Mouse (Mus musculus) limb, embryonic 13.5 days (tissue): ENCODE data around the gene Btd. TPM values are rescaled to one million over a fixed set of nuclear protein-coding genes. Genes with fewer than 3 reads are reported as not detected.

Experiments used
- ATAC-seq: fragments of 200-750 bp; cut with Nextera tagmentation; 2 replicates; pipeline ENCODE4 v1.8.0; 2017; ENCODE audit warnings: low read depth, moderate number of reproducible peaks, moderate TSS enrichment; ENCODE audit not compliant: low FRiP score
- H3K27ac ChIP-seq: fragments of 300-500 bp; sonication (generic); 2 replicates; pipeline ENCODE4 v1.5.1; 2015; ENCODE audit warnings: inconsistent platforms, mild to moderate bottlenecking, moderate library complexity
- H3K27me3 ChIP-seq: fragments of 300-500 bp; sonication (generic); 2 replicates; pipeline ENCODE4 v1.6.1; 2015; ENCODE audit warnings: mild to moderate bottlenecking, inconsistent platforms
- H3K36me3 ChIP-seq: fragments of 300-500 bp; sonication (generic); 2 replicates; pipeline ENCODE4 v1.6.1; 2015; ENCODE audit warnings: inconsistent platforms, mild to moderate bottlenecking, moderate library complexity
- H3K4me1 ChIP-seq: fragments of 300-500 bp; sonication (generic); 2 replicates; pipeline ENCODE4 v1.6.1; 2015; ENCODE audit warnings: inconsistent platforms
- H3K4me2 ChIP-seq: fragments of 300-500 bp; sonication (generic); replicated peaks from 2 replicates; pipeline ENCODE4 v1.6.1; 2015; ENCODE audit warnings: inconsistent platforms, mild to moderate bottlenecking, moderate library complexity
- H3K4me3 ChIP-seq: fragments of 300-500 bp; sonication (generic); 2 replicates; pipeline ENCODE4 v1.5.1; 2015; ENCODE audit warnings: moderate library complexity, mild to moderate bottlenecking, inconsistent platforms
- H3K9ac ChIP-seq: fragments of 300-500 bp; sonication (generic); 2 replicates; pipeline ENCODE4 v1.6.1; 2015; ENCODE audit warnings: mild to moderate bottlenecking, inconsistent platforms
- H3K9me3 ChIP-seq: fragments of 300-500 bp; sonication (generic); 2 replicates; pipeline ENCODE4 v1.6.1; 2016; ENCODE audit warnings: inconsistent platforms
- WGBS: fragments of 180-500 bp; shearing (Covaris S2); methylation state at CpG from one replicate; pipeline ENCODE4 v1.1.7; 2015; 5-methylcytosine and 5-hydroxymethylcytosine counted together
- polyA plus RNA-seq: library from polyadenylated mRNA; unstranded; fragments of >200 nt; fragmentation: Nextera tagmentation; extraction: Ambion mirVana; gene quantifications from 2 replicates; pipeline ENCODE4 v1.2.1, GENCODE M21; 2015

Btd gene
- polyA plus RNA-seq, 1 experiment from 2014 or later, result 33.1 TPM

DNA sequence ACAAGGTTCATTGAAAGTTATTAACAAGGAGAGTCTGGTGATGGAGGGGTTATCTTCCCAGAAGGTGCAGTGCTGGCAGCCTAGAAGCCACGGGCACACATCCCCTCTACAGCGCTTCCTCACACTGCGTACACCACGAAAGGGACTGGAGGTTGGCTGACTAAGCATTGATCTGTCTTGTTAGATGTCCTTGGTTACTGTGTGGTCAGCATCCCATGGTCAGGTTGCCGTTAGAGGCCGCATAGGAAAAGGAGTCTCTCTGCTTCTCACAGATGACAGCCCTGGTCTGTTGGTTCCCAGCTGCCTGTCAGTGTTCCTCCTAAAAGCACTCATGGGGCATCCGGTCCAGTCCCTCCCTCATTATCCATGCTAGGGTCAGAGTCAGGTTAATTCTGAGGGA, 10.4 kb downstream of the Btd start:
- no peak for ATAC-seq
- WGBS, result 90% methylated on average over 7 of the region's 7 CpGs
- Histone ChIP-seq H3K27ac (no peak overlapping the region), H3K4me1 (no peaks in the 10 kb centered on the region), H3K9ac (no peak overlapping the region), H3K9me3 (peaks cover 4% of the 10 kb centered on the region; the same call in 1 of the 2 replicates), H3K27me3 (no peaks in the 10 kb centered on the region), H3K4me2 (no peak overlapping the region), H3K36me3 (0 out of 2 replicates have a peak, but pooled peaks cover 3% of the 10 kb centered on the region), H3K4me3 (no peak overlapping the region)

DNA sequence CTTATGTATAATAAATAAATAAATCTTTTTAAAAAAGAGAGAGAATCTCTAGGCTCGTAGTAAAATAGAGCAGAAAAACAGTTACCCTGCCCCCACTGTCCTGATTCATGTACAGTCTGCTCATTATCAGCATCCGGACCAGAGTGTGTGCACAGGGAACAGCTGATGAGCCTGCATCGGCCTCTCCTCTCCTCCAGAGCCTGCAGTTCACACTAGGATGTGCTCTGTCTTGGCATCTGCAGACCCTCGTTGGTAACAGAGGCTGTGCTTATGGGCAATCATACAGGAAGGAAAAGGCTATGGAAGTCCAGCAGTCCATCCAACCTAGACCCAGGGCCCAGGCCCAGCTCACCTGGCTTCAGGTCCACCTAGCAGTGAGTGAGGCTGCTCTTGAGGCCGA, 11.3 kb downstream of the Btd start:
- H3K4me3 ChIP-seq, result no peak overlapping the region
- ATAC-seq, result no peak
- peaks cover 4% of the 10 kb centered on the region; the same call in 1 of the 2 replicates for H3K9me3 ChIP-seq
- no peak overlapping the region for H3K9ac ChIP-seq
- WGBS, result 69% methylated on average over 5 of the region's 5 CpGs
- no peak overlapping the region for H3K4me2 ChIP-seq
- 0 out of 2 replicates have a peak, but pooled peaks cover 3% of the 10 kb centered on the region for H3K36me3 ChIP-seq
- H3K4me1 ChIP-seq, result peaks cover 3% of the 10 kb centered on the region
- H3K27ac ChIP-seq, result no peak overlapping the region
- H3K27me3 ChIP-seq, result no peaks in the 10 kb centered on the region

GRCm38 (mm10) chr14:31652624-31653023, 11.8 kb downstream of the Btd start:
- Histone ChIP-seq H3K36me3 (0 out of 2 replicates have a peak, but pooled peaks cover 3% of the 10 kb centered on the region), H3K27me3 (no peaks in the 10 kb centered on the region), H3K4me1 (peaks cover 8% of the 10 kb centered on the region), H3K9me3 (peaks cover 4% of the 10 kb centered on the region; the same call in 1 of the 2 replicates), H3K4me3 (no peak overlapping the region), H3K9ac (no peak overlapping the region), H3K27ac (no peak overlapping the region), H3K4me2 (no peak overlapping the region)
- WGBS, result 91% methylated on average over 1 of the region's 1 CpGs
- no peak for ATAC-seq

DNA sequence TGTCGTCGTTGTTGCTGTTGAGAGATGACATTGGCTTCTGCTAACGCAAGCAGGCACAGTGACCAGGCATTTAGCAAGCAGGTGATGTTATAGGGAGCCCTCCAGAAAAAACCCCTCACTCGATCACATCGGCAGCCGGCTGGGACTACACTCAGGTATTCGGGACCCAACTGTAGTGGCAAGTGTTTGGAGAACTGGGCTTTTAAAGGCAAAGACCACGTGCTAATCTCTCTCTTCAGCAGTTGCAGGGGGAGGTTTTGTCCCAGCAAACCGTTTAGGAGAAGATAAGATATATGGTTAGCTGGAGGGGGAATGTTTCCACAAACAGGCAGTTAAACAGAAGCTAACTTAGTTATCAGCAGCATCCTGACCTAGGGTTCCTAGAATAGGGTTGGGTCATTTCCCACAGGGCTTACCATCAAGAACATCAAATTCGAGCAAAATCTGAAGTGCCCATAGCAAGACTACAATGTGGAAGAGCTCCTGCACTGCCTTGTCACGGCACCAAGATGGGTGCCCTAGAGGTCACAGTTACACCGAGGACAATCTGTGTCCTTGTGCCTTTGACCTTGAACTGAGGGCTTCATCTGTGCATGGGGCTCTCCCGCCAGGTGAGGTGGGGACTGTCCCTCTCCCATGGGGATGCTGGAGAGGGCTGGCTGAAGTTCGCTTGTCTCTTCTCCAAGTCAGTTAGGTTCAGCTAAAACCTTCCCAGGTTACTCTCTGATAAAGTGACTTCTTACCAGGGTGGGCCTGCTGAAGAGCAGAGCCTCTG, 12.5 kb downstream of the Btd start:
- Histone ChIP-seq H3K36me3 (0 out of 2 replicates have a peak, but pooled peaks cover 3% of the 10 kb centered on the region), H3K4me2 (no peak overlapping the region), H3K4me3 (no peak overlapping the region), H3K4me1 (peaks cover 14% of the 10 kb centered on the region), H3K27me3 (no peaks in the 10 kb centered on the region), H3K27ac (no peak overlapping the region), H3K9me3 (peaks cover 4% of the 10 kb centered on the region; the same call in 1 of the 2 replicates), H3K9ac (no peak overlapping the region)
- ATAC-seq, result no peak
- WGBS, result 79% methylated on average over 14 of the region's 14 CpGs

- 0 out of 2 replicates have a peak, but pooled peaks cover 3% of the 10 kb centered on the region for H3K36me3 ChIP-seq
- no peak overlapping the region for H3K4me3 ChIP-seq
- 83% methylated on average over 5 of the region's 5 CpGs for WGBS
Measured at GRCm38 (mm10) chr14:31654816-31655215, 14.0 kb downstream of the Btd start.

GRCm38 (mm10) chr14:31655406-31655805, 14.6 kb downstream of the Btd start:
- H3K9me3 ChIP-seq, result peaks cover 2% of the 10 kb centered on the region; the same call in 1 of the 2 replicates
- 0 out of 2 replicates have a peak, but pooled peaks cover 1% of the 10 kb centered on the region for H3K36me3 ChIP-seq
- peaks cover 36% of the 10 kb centered on the region for H3K4me1 ChIP-seq
- WGBS, result 85% methylated on average over 14 of the region's 14 CpGs
- H3K27ac ChIP-seq, result no peak overlapping the region
- H3K4me3 ChIP-seq, result no peak overlapping the region
- no peak overlapping the region for H3K4me2 ChIP-seq
- H3K9ac ChIP-seq, result no peak overlapping the region
- H3K27me3 ChIP-seq, result no peaks in the 10 kb centered on the region
- ATAC-seq, result no peak

More at GRCm38 (mm10) chr14:31654816-31655215, 14.0 kb downstream of the Btd start:
- Histone ChIP-seq H3K27ac (no peak overlapping the region), H3K4me2 (no peak overlapping the region), H3K4me1 (peaks cover 30% of the 10 kb centered on the region), H3K27me3 (no peaks in the 10 kb centered on the region), H3K9me3 (peaks cover 4% of the 10 kb centered on the region; the same call in 1 of the 2 replicates), H3K9ac (peak overlapping the region; percentile 35; the same call in 1 of the 2 replicates)
- no peak for ATAC-seq

DNA sequence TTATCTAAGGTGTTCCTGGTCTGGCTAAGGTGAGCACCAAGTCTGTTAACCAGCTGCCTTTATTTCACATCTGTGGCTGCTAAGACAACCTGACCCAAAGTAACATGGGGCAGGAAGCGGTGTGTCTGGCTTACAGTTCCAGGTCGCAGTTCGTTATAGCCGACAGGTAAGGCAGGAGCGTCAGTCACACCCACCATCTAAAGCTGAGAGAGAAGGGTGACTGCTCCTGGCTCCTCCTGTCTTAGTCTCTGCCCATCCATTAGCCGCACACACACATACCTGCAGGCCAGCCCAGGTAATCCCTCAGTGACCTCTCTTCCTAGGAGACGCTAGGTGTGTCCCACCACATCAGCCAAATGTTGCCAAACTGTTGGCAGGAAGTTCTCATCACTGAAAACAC, 15.6 kb downstream of the Btd start:
- Histone ChIP-seq H3K4me1 (peaks cover 45% of the 10 kb centered on the region), H3K4me2 (no peak overlapping the region), H3K36me3 (no peaks in the 10 kb centered on the region), H3K27me3 (no peaks in the 10 kb centered on the region), H3K4me3 (no peak overlapping the region), H3K9ac (no peak overlapping the region), H3K9me3 (no peaks in the 10 kb centered on the region), H3K27ac (no peak overlapping the region)
- WGBS, result 71% methylated on average over 7 of the region's 7 CpGs
- ATAC-seq, result no peak

- H3K27me3 ChIP-seq, result no peaks in the 10 kb centered on the region
- H3K9me3 ChIP-seq, result no peaks in the 10 kb centered on the region
- no peak for ATAC-seq
- 38% methylated on average over 5 of the region's 5 CpGs for WGBS
- no peaks in the 10 kb centered on the region for H3K36me3 ChIP-seq
- H3K4me2 ChIP-seq, result no peak overlapping the region
- no peak overlapping the region for H3K9ac ChIP-seq
- no peak overlapping the region for H3K4me3 ChIP-seq
- peaks cover 48% of the 10 kb centered on the region for H3K4me1 ChIP-seq
- H3K27ac ChIP-seq, result no peak overlapping the region
Measured at GRCm38 (mm10) chr14:31656857-31657645, 16.2 kb downstream of the Btd start.

DNA sequence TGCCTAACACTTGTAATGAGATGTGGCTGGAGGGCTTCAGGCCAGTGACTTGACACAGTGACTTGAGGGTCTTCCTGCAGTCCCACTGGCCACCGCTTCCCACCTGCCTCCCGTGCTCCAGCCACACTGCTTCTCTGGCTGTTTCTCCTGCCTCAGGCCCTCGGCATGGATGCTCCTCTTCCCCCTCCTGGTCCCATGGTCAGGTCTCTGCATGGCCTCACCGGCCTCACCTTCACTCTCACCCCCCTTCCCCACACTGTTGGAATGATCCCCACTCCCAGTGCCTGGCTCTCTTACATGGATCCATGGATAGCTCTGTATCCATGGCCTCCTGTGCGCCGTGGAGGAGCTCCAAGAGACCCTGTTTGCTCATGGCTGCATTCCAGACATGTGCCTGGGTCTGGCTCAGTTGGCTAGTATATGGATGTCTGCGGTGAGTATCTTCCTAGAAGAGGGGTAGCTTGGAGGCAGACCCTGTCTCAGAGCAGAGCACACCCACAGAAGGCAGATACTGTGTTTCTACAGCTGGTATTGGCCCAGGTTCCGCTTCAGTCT, 17.4 kb downstream of the Btd start:
- Histone ChIP-seq H3K9me3 (no peaks in the 10 kb centered on the region), H3K27ac (peak overlapping the region; percentile 10; the same call in 1 of the 2 replicates), H3K4me1 (peaks cover 60% of the 10 kb centered on the region), H3K27me3 (no peaks in the 10 kb centered on the region), H3K9ac (no peak overlapping the region), H3K36me3 (no peaks in the 10 kb centered on the region), H3K4me2 (no peak overlapping the region), H3K4me3 (no peak overlapping the region)
- WGBS, result 89% methylated on average over 8 of the region's 8 CpGs
- ATAC-seq, result no peak

DNA sequence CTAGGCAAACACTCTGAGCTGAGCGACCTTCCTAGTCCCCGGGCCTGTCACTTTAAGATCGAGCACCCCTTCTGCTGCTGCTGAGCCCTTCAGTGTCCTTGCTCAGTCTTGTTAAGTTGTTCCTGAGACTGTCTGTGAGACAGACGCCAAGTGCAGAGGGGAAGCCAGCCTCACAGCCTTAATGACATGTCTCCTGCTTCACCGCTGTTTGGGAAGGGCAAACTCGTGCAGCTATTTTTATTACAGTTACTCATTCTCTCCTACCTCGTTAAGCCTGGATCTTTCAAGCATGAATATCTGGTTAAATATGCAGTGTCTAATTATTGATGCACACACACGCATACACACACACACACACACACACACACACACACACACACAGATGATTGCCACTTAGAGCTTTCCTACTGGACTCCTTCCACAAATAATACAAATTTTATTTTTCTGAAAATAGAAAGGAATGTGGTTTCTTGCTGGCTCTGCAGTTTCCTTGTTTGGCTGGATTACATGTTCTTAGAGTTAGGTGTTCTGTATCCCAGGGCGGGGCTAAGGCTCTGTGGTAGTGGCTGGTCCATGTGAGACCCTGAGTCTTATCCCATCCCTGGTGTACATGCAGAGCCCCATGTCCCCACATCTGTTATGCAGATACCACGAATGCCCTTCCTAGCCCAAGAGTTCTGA, 18.8 kb downstream of the Btd start:
- 33% methylated on average over 10 of the region's 10 CpGs for WGBS
- H3K4me1 ChIP-seq, result peaks cover 74% of the 10 kb centered on the region
- ATAC-seq, result no peak
- H3K27me3 ChIP-seq, result no peaks in the 10 kb centered on the region
- H3K36me3 ChIP-seq, result no peaks in the 10 kb centered on the region
- H3K27ac ChIP-seq, result peak overlapping the region; percentile 98
- H3K9me3 ChIP-seq, result no peaks in the 10 kb centered on the region
- H3K9ac ChIP-seq, result 0 out of 2 replicates have a peak overlapping the region, but pooled peaks have one; percentile 9
- no peak overlapping the region for H3K4me3 ChIP-seq
- peak overlapping the region; percentile 9; the same call in 1 of the 2 replicates for H3K4me2 ChIP-seq

GRCm38 (mm10) chr14:31660312-31661093, 19.7 kb downstream of the Btd start:
- H3K9ac ChIP-seq, result no peak overlapping the region
- peak overlapping the region; percentile 68 for H3K4me2 ChIP-seq

More at GRCm38 (mm10) chr14:31660312-31661093, 19.7 kb downstream of the Btd start:
- Histone ChIP-seq H3K27ac (peak overlapping the region; percentile 98), H3K27me3 (no peaks in the 10 kb centered on the region), H3K4me3 (no peak overlapping the region), H3K36me3 (no peaks in the 10 kb centered on the region), H3K9me3 (no peaks in the 10 kb centered on the region), H3K4me1 (peaks cover 83% of the 10 kb centered on the region)
- no peak for ATAC-seq
- 43% methylated on average over 7 of the region's 7 CpGs for WGBS
